Mouse (Mus musculus) C2C12 (cell line): ENCODE results near the gene Il1a. TPM values are rescaled to one million over a fixed set of nuclear protein-coding genes. Genes with fewer than 3 reads are reported as not detected.

Experiments
- H3K27me3 ChIP-seq: one replicate; pipeline ENCODE4 v1.6.1; 2011; ENCODE audit not compliant: control insufficient read depth, insufficient read depth, insufficient read length
- H3K36me3 ChIP-seq: one replicate; pipeline ENCODE4 v1.6.1; 2011; ENCODE audit not compliant: control insufficient read depth, insufficient read depth
- H3K4me3 ChIP-seq: one replicate; pipeline ENCODE4 v1.5.1; 2011; ENCODE audit warnings: mild to moderate bottlenecking, control low read depth; ENCODE audit not compliant: poor library complexity, insufficient read depth, severe bottlenecking
- H3K79me2 ChIP-seq: one replicate; pipeline ENCODE4 v1.6.1; 2011; ENCODE audit not compliant: control insufficient read depth, insufficient read depth
- H3K79me3 ChIP-seq: one replicate; pipeline ENCODE4 v1.6.1; 2011; ENCODE audit warnings: low read depth, control low read depth
- H3ac ChIP-seq: one replicate; pipeline ENCODE3; 2011; ENCODE audit warnings: low read depth; ENCODE audit not compliant: control insufficient read depth, insufficient read length
- CEBPB ChIP-seq: IDR thresholded peaks from one replicate; pipeline ENCODE4 v1.6.1; 2011; ENCODE audit warnings: low read depth, mild to moderate bottlenecking, control low read depth, moderate library complexity
- CTCF ChIP-seq: IDR thresholded peaks from one replicate; pipeline ENCODE4 v1.5.1; 2011; ENCODE audit not compliant: control insufficient read depth, insufficient read depth, insufficient read length
- FOSL1 ChIP-seq: IDR thresholded peaks from one replicate; pipeline ENCODE4 v1.8.0; 2011; ENCODE audit warnings: mild to moderate bottlenecking, low read length; ENCODE audit not compliant: poor library complexity, insufficient read depth, severe bottlenecking
- MAX ChIP-seq: IDR thresholded peaks from one replicate; pipeline ENCODE4 v1.6.1; 2011; ENCODE audit warnings: mild to moderate bottlenecking, control low read depth
- MYOD1 ChIP-seq: IDR thresholded peaks from one replicate; pipeline ENCODE4 v1.6.1; 2011; ENCODE audit warnings: low read depth; ENCODE audit not compliant: control insufficient read depth, insufficient read length
- MYOG ChIP-seq: IDR thresholded peaks from one replicate; pipeline ENCODE4 v1.6.1; 2011; ENCODE audit not compliant: control insufficient read depth, insufficient read length; ENCODE audit errors: extremely low read depth
- USF1 ChIP-seq: IDR thresholded peaks from one replicate; pipeline ENCODE4 v1.6.1; 2011; ENCODE audit warnings: low read depth, mild to moderate bottlenecking, control low read depth, moderate library complexity
- long read RNA-seq, 2 experiments: library from polyadenylated mRNA; unstranded; transcript quantifications; one replicate each; pipeline ENCODE4 v2.0.0; 2019 to 2020
- polyA plus RNA-seq: library from polyadenylated mRNA; unstranded; fragments of >200 nt; fragmentation: generic; extraction: Trizol; gene quantifications from one replicate; pipeline ENCODE4 v1.2.1, GENCODE M21; 2012; ENCODE audit warnings: missing spikeins

Gene Il1a
- not detected for polyA plus RNA-seq
- long read RNA-seq, experiment 1, result 0 reads
- long read RNA-seq, experiment 2, result 0 reads

DNA sequence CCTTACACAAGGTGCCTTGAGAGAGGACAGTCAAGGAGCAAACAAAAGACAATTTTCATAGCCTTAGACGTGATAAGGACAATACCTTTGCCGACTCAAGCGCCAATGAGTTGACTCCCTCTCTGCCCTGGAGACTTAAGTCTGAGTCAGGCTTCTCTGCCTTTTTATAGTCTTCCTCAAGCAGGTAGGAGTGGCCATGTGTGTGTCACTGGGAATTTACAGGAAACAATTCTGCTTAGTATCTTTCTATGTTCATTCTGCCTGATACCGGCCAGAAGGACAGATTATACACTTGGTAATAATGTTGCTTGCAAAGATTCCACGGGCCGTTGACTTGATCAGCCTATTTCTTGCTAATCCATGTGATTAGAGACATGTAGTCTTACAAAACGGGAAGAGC lies at the start of gene Il1a:
Gene Il1a (minus strand): TSS at position 137 of the 400 bp plus-strand sequence.
- H3K79me2 ChIP-seq, result no peaks in the 10 kb centered on the region
- TF ChIP-seq CEBPB, result no peak
- TF ChIP-seq CTCF, result no peak
- TF ChIP-seq FOSL1, result no peak
- TF ChIP-seq MYOD1, result no peak
- TF ChIP-seq MYOG, result no peak
- no peak for TF ChIP-seq MAX
- TF ChIP-seq USF1, result no peak

DNA sequence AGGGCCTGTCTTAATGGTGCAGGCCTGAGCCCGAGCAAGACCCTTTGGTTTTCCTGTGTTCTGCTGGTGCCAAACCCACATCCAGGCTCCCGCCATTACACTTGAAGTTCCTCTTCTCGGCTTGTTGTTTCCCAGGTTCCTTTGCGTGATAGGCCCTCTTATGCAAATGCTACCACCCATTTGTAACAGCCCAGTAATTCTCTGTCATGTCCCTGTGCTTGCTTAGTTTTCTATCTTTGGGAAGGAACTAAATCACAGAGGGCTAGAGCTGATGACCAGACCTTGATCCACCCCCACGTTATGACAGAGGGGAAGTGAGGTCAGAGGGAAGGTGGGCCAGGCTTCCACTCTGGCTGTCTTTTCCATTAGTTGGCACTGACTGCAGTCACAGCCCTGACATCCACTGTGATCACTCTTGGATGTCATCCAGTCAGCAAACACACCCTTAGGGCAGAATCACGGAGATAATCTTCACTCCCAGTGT lies 28.4 kb upstream of the Il1a start:
- no peaks in the 10 kb centered on the region for H3K27me3 ChIP-seq
- no peaks in the 10 kb centered on the region for H3K79me2 ChIP-seq
- H3ac ChIP-seq, result no peak overlapping the region
- no peaks in the 10 kb centered on the region for H3K79me3 ChIP-seq
- no peak for TF ChIP-seq MYOD1
- TF ChIP-seq MAX, result no peak
- TF ChIP-seq MYOG, result no peak
- no peak for TF ChIP-seq CEBPB
- no peak for TF ChIP-seq CTCF
- TF ChIP-seq FOSL1, result no peak
- no peak for TF ChIP-seq USF1
- no peak overlapping the region for H3K4me3 ChIP-seq
- H3K36me3 ChIP-seq, result no peaks in the 10 kb centered on the region

More for the DNA sequence above, at the start of gene Il1a:
- Histone ChIP-seq H3ac (no peak within 1 kb of the TSS), H3K4me3 (no peak within 1 kb of the TSS), H3K27me3 (no peaks in the 10 kb centered on the region), H3K36me3 (no peaks in the 10 kb centered on the region), H3K79me3 (no peaks in the 10 kb centered on the region)

DNA sequence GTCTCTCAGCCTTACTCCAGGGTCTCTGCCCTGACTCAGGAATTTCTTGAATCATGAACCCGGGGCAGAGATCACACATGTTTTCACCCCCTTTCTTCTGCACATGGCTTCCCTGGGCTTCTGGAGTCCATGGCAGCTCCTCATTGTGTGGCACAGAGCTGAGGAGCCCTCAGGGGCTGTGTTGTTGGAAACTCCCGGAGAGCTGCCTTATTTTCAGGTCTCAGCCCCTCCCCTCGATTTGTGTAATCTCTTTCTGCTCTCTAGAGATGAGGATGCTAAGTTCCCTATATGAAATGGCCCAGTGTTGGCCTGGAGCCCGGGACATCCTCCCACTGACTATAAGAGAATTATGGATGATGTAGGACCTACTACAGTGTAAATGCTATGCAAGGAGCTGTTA lies 23.7 kb upstream of the Il1a start:
- H3K4me3 ChIP-seq, result no peak overlapping the region
- no peaks in the 10 kb centered on the region for H3K79me3 ChIP-seq
- no peaks in the 10 kb centered on the region for H3K36me3 ChIP-seq
- H3ac ChIP-seq, result no peak overlapping the region
- no peak for TF ChIP-seq CTCF
- no peak for TF ChIP-seq MYOD1
- TF ChIP-seq MAX, result no peak
- TF ChIP-seq CEBPB, result no peak
- TF ChIP-seq MYOG, result no peak
- TF ChIP-seq USF1, result no peak
- TF ChIP-seq FOSL1, result no peak
- no peaks in the 10 kb centered on the region for H3K79me2 ChIP-seq
- no peaks in the 10 kb centered on the region for H3K27me3 ChIP-seq

GRCm38 (mm10) chr2:129330540-129330939 lies 20.8 kb upstream of the Il1a start:
- H3K4me3 ChIP-seq, result no peak overlapping the region
- no peaks in the 10 kb centered on the region for H3K79me3 ChIP-seq
- H3ac ChIP-seq, result no peak overlapping the region
- no peaks in the 10 kb centered on the region for H3K36me3 ChIP-seq
- no peaks in the 10 kb centered on the region for H3K27me3 ChIP-seq
- no peaks in the 10 kb centered on the region for H3K79me2 ChIP-seq
- TF ChIP-seq FOSL1 (peak; percentile 13), MAX (peak; percentile 12), CEBPB (no peak)

DNA sequence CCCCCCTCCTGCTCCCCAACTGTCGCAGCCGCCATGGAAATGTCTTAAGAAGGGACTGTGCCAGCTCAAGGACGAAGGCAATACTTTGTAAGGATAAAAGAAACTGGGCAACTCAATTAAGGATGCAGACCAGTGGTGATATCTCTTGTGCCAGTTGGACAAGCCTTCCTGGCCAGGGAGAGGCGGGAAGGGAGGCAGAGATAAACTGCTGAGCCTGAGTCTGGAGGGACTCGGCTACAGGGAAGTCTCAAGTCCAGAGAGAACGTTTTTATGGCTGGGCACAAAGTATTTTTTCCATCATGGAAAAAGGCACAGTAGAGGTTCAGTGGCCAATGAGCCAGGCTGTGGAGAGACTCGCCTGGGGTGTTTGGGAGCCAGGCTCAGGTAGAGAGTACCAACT lies 20.3 kb upstream of the Il1a start:
- Histone ChIP-seq H3K79me2 (no peaks in the 10 kb centered on the region), H3K79me3 (no peaks in the 10 kb centered on the region), H3K36me3 (no peaks in the 10 kb centered on the region), H3K27me3 (no peaks in the 10 kb centered on the region), H3ac (no peak overlapping the region), H3K4me3 (no peak overlapping the region)
- TF ChIP-seq FOSL1, result no peak
- no peak for TF ChIP-seq MAX
- TF ChIP-seq CEBPB, result no peak
- TF ChIP-seq CTCF, result no peak
- no peak for TF ChIP-seq USF1
- no peak for TF ChIP-seq MYOG
- no peak for TF ChIP-seq MYOD1

DNA sequence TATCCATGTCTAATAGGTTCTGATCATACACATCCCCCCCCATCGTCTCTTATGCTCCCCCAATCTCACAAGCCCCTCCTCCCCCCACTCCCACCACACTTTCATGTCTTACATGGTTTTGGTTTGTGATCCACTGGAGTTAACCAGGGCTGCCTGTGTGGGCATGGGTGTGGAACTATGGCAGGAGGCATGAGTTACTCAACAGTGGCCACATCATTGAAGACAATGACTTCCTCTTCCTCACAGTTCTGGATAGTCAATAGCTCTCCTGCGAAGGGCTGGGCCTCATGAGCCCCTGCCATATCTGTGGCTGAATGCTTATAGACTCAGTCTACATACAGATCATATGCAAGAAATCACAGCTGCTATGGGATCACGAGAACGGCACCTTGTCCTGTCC lies 18.5 kb upstream of the Il1a start:
- H3ac ChIP-seq, result no peak overlapping the region
- TF ChIP-seq FOSL1 (no peak), MYOG (no peak), MAX (no peak), CEBPB (no peak), MYOD1 (no peak), USF1 (no peak), CTCF (no peak)
- no peaks in the 10 kb centered on the region for H3K27me3 ChIP-seq
- no peaks in the 10 kb centered on the region for H3K36me3 ChIP-seq
- H3K79me2 ChIP-seq, result no peaks in the 10 kb centered on the region
- H3K4me3 ChIP-seq, result no peak overlapping the region
- H3K79me3 ChIP-seq, result no peaks in the 10 kb centered on the region
